Mouse (Mus musculus) forebrain, embryonic 14.5 days (tissue): ENCODE data around the gene Tfpi2. TPM values are rescaled to one million over a fixed set of nuclear protein-coding genes. Genes with fewer than 3 reads are reported as not detected.

Source experiments
- ATAC-seq: fragments of 200-750 bp; cut with Nextera tagmentation; 2 replicates; pipeline ENCODE4 v1.8.0; 2017; ENCODE audit warnings: mild to moderate bottlenecking, moderate library complexity
- DNase-seq: peaks from one replicate; pipeline ENCODE4 v3.0.0-alpha.2; 2015; ENCODE audit warnings: low spot score
- H3K27ac ChIP-seq: fragments of 300-500 bp; sonication (generic); 2 replicates; pipeline ENCODE4 v1.5.1; 2014; ENCODE audit warnings: low read depth, mild to moderate bottlenecking, control low read depth, low read length, moderate library complexity
- H3K27me3 ChIP-seq: fragments of 300-500 bp; sonication (generic); replicated peaks from 2 replicates; pipeline ENCODE4 v1.6.1; 2014; ENCODE audit warnings: low read length, control low read depth, mixed read lengths; ENCODE audit not compliant: control insufficient read depth, insufficient read depth
- H3K36me3 ChIP-seq: fragments of 300-500 bp; sonication (generic); 2 replicates; pipeline ENCODE4 v1.6.1; 2014; ENCODE audit warnings: low read length, control low read depth; ENCODE audit not compliant: control insufficient read depth, insufficient read depth
- H3K4me1 ChIP-seq: fragments of 300-500 bp; sonication (generic); 2 replicates; pipeline ENCODE4 v1.6.1; 2014; ENCODE audit warnings: antibody characterized with exemption, low read length, control low read depth; ENCODE audit not compliant: control insufficient read depth, insufficient read depth
- H3K4me2 ChIP-seq: fragments of 300-500 bp; sonication (generic); 2 replicates; pipeline ENCODE4 v1.6.1; 2014; ENCODE audit warnings: mild to moderate bottlenecking, control low read depth, low read length
- H3K4me3 ChIP-seq: fragments of 300-500 bp; sonication (generic); 2 replicates; pipeline ENCODE4 v1.5.1; 2014; ENCODE audit warnings: low read depth, low read length, control low read depth
- H3K9ac ChIP-seq: fragments of 300-500 bp; sonication (generic); 2 replicates; pipeline ENCODE4 v1.6.1; 2014; ENCODE audit warnings: mild to moderate bottlenecking, low read length, control low read depth, moderate library complexity
- H3K9me3 ChIP-seq: fragments of 300-500 bp; sonication (generic); replicated peaks from 2 replicates; pipeline ENCODE4 v1.6.1; 2016; ENCODE audit warnings: low read length, control low read depth, mixed read lengths; ENCODE audit not compliant: control insufficient read depth
- WGBS: fragments of 180-500 bp; shearing (Covaris S2); extraction: QIAGEN DNeasy Blood & Tissue Kit; methylation state at CpG from one replicate; pipeline ENCODE4 v1.1.7; 2014; 5-methylcytosine and 5-hydroxymethylcytosine counted together
- polyA plus RNA-seq: library from polyadenylated mRNA; unstranded; fragments of >200 nt; fragmentation: Nextera tagmentation; extraction: Ambion mirVana; gene quantifications from 2 replicates; pipeline ENCODE4 v1.2.1, GENCODE M21; 2014

The Tfpi2 gene
- polyA plus RNA-seq, 1 experiment from 2014 or later: 0.39 TPM

DNA sequence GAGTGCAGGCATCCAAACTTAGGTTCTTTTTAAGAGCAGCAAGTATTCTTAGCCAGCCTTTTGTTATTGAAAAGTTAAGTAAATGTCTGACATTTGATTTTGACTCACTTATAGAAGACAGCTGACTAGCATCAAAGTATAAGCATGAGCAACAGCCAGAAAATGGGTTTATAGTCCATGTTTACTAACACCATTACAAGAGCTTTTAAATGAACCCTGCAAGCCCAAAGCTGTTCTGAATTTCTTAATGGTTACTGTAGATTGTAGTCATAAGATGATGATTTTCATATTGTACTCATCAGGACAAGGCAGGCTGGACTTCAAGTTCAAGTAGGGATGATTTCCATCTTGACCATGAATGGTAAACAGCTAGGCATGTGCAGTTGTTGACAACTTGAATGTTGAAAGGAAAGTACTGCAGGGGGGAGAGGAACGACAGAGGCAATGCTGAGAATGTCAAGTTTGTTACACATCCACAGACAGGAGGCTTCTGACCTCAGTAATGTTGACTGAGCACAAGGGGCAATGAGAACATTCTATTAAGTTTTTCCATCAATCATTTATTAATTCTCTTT is 52.5 kb downstream of the Tfpi2 start:
- ATAC-seq: no peak
- Histone ChIP-seq H3K4me1 (no peaks in the 10 kb centered on the region), H3K27ac (no peak overlapping the region), H3K9ac (no peak overlapping the region), H3K4me3 (no peak overlapping the region), H3K9me3 (no peaks in the 10 kb centered on the region), H3K27me3 (no peaks in the 10 kb centered on the region), H3K36me3 (no peaks in the 10 kb centered on the region), H3K4me2 (no peak overlapping the region)
- WGBS: 83% methylated on average over 1 of the region's 1 CpGs
- no peak for DNase-seq

DNA sequence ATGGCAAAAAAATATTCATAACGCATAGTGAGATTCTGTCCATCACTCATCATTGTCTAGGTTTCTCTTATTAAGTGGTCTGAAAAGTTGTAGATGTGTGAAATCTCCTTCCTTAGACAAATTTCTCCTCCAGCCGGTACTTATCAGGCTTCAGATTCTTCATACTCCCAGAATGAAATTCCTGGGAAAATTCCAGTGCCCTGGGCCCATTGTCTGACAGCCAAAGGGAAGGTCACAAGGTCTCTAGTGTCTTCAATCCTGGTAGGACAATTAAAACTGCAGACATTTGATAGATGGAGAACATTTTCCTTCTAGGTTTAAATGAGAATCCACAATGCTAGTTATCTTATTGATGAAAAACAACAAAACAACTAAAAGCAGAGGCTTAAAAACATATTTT is 53.1 kb downstream of the Tfpi2 start:
- 74% methylated on average over 2 of the region's 2 CpGs for WGBS
- Histone ChIP-seq H3K4me1 (no peaks in the 10 kb centered on the region), H3K9ac (no peak overlapping the region), H3K4me2 (no peak overlapping the region), H3K36me3 (no peaks in the 10 kb centered on the region), H3K4me3 (no peak overlapping the region), H3K9me3 (no peaks in the 10 kb centered on the region), H3K27ac (no peak overlapping the region), H3K27me3 (no peaks in the 10 kb centered on the region)
- no peak for DNase-seq
- ATAC-seq: no peak

DNA sequence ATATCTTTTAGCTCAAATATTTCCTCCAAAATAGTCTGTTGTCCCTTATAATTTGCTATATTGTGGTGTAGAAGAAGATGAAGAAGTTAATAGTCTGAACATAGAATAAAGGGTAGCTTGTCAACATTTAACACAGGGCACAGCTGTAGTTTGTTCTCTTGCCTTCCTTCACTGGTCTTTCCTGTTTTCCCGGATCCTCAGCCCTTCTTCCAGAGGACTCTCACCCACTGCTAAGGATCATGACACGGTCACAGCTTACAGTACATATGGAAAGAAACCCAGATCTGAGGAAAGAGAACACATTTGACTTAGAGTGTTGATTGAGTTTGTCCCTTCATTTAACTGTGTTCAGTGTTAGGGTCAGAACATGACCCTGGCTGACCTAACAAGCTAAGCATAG is 53.7 kb downstream of the Tfpi2 start:
- Histone ChIP-seq H3K4me2 (no peak overlapping the region), H3K36me3 (no peaks in the 10 kb centered on the region), H3K4me3 (no peak overlapping the region), H3K9ac (no peak overlapping the region), H3K4me1 (no peaks in the 10 kb centered on the region), H3K27ac (no peak overlapping the region), H3K9me3 (no peaks in the 10 kb centered on the region), H3K27me3 (no peaks in the 10 kb centered on the region)
- ATAC-seq: no peak
- 81% methylated on average over 2 of the region's 2 CpGs for WGBS
- DNase-seq: no peak

DNA sequence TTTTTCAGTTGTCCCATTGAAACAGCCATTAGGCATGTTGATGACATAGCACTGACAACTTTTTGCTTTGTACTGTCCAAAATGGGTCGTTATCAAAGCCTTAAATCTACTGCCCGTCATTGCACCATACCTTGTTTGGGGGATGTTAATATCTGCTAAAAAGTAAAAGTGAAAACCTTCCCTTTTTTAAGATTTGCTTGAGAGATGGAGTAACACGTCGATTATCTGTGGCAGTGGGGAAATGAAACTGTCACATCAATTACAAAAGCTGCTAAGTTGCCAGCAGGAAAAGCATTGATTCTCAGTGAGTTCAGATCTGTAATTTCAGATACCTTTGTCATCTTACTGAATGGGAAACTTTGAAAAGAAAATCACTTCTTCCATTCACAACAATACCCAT is 62.6 kb downstream of the Tfpi2 start:
- no peak overlapping the region for H3K9ac ChIP-seq
- H3K4me2 ChIP-seq: no peak overlapping the region
- H3K4me1 ChIP-seq: no peaks in the 10 kb centered on the region
- WGBS: 79% methylated on average over 4 of the region's 4 CpGs
- H3K4me3 ChIP-seq: no peak overlapping the region
- H3K27me3 ChIP-seq: no peaks in the 10 kb centered on the region
- H3K27ac ChIP-seq: no peak overlapping the region
- no peaks in the 10 kb centered on the region for H3K36me3 ChIP-seq
- ATAC-seq: no peak
- H3K9me3 ChIP-seq: no peaks in the 10 kb centered on the region
- DNase-seq: no peak

DNA sequence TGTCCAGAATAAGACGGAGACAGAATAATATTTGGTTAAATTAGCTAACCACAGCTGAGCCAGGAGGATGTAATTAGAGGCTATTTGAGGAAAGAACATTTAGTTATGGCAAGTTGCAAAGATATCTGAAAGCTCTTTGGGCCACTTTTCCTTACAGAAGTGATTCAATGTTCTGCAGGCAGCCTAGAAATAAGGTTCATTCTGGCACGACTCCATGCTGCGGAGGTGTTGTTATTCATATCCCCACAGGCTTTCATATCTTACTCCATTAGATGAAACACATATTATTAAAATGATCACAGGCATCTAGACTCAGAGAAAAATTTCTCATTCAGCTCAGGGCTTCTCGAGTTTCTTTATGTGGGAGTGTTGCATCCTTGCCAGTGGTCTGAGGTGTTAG is 65.8 kb downstream of the Tfpi2 start:
- 81% methylated on average over 4 of the region's 4 CpGs for WGBS
- H3K36me3 ChIP-seq: no peaks in the 10 kb centered on the region
- H3K27me3 ChIP-seq: no peaks in the 10 kb centered on the region
- H3K4me1 ChIP-seq: no peaks in the 10 kb centered on the region
- H3K4me3 ChIP-seq: no peak overlapping the region
- H3K9me3 ChIP-seq: no peaks in the 10 kb centered on the region
- H3K4me2 ChIP-seq: no peak overlapping the region
- H3K27ac ChIP-seq: no peak overlapping the region
- no peak overlapping the region for H3K9ac ChIP-seq
- ATAC-seq: no peak
- no peak for DNase-seq

DNA sequence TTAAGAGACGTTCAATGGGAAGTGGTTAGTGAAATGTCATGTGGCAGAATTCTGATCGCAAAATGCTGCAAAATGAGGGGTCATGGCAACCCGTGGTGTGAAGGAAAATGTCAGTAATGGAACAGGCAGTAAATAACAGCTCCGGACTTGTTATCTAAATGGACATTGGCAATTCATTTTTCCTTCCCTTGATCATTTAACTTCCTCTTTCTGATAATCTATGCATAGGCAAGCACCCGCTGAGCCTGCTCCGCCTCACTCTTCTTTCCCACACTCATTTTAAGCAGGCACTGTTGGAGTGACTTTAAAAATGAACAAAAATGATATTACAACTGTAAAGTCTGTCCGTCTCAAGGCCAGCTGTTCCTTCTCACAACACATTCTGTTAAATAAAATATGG is 72.7 kb downstream of the Tfpi2 start:
- H3K4me3 ChIP-seq: no peak overlapping the region
- H3K9me3 ChIP-seq: no peaks in the 10 kb centered on the region
- 78% methylated on average over 7 of the region's 7 CpGs for WGBS
- ATAC-seq (no peak), DNase-seq (no peak)
- H3K4me1 ChIP-seq: no peaks in the 10 kb centered on the region
- H3K36me3 ChIP-seq: no peaks in the 10 kb centered on the region
- no peak overlapping the region for H3K9ac ChIP-seq
- H3K27me3 ChIP-seq: no peaks in the 10 kb centered on the region
- H3K4me2 ChIP-seq: no peak overlapping the region
- H3K27ac ChIP-seq: no peak overlapping the region

Other genes with a start within 250 kb of the Tfpi2 start
- 3.9 and 4.2 TPM in 2 replicates for gene Calcr, start 224.2 kb downstream of the Tfpi2 start, polyA plus RNA-seq
- not detected in 2 replicates for gene Gngt1, start 4.9 kb upstream of the Tfpi2 start, polyA plus RNA-seq
- gene Gng11, start 15.0 kb upstream of the Tfpi2 start, polyA plus RNA-seq: 24.0 TPM in 2 replicates
- 38.0 and 40.3 TPM in 2 replicates for gene Bet1, start 98.1 kb upstream of the Tfpi2 start, polyA plus RNA-seq